Mouse (Mus musculus) liver, embryonic 16.5 days (tissue): ENCODE data around the gene Arhgap11a. TPM values are rescaled to one million over a fixed set of nuclear protein-coding genes. Genes with fewer than 3 reads are reported as not detected.

Experiments used
- ATAC-seq: fragments of 200-750 bp; cut with Nextera tagmentation; 2 replicates; pipeline ENCODE4 v1.8.0; 2017; ENCODE audit warnings: low read depth, mild to moderate bottlenecking, moderate number of reproducible peaks, moderate library complexity
- H3K27ac ChIP-seq: fragments of 300-500 bp; sonication (generic); 2 replicates; pipeline ENCODE4 v1.5.1; 2014; ENCODE audit warnings: mild to moderate bottlenecking, low read length
- H3K27me3 ChIP-seq: fragments of 300-500 bp; sonication (generic); 2 replicates; pipeline ENCODE4 v1.6.1; 2014; ENCODE audit warnings: low read depth, low read length, mixed read lengths; ENCODE audit not compliant: control insufficient read depth, insufficient read depth
- H3K36me3 ChIP-seq: fragments of 300-500 bp; sonication (generic); 2 replicates; pipeline ENCODE4 v1.6.1; 2014; ENCODE audit warnings: mild to moderate bottlenecking; ENCODE audit not compliant: control insufficient read depth, insufficient read depth
- H3K4me1 ChIP-seq: fragments of 300-500 bp; sonication (generic); 2 replicates; pipeline ENCODE4 v1.6.1; 2014; ENCODE audit warnings: low read depth, low read length, mixed read lengths; ENCODE audit not compliant: control insufficient read depth
- H3K4me2 ChIP-seq: fragments of 300-500 bp; sonication (generic); 2 replicates; pipeline ENCODE4 v1.6.1; 2014; ENCODE audit warnings: low read depth, low read length, mixed read lengths
- H3K4me3 ChIP-seq: fragments of 300-500 bp; sonication (generic); 2 replicates; pipeline ENCODE4 v1.5.1; 2014; ENCODE audit warnings: low read depth, mild to moderate bottlenecking, low read length
- H3K9ac ChIP-seq: fragments of 300-500 bp; sonication (generic); 2 replicates; pipeline ENCODE4 v1.6.1; 2014; ENCODE audit warnings: low read depth, low read length
- H3K9me3 ChIP-seq: fragments of 300-500 bp; sonication (generic); replicated peaks from 2 replicates; pipeline ENCODE4 v1.6.1; 2016; ENCODE audit warnings: low read length; ENCODE audit not compliant: control insufficient read depth
- WGBS: fragments of 180-500 bp; shearing (Covaris S2); extraction: QIAGEN DNeasy Blood & Tissue Kit; methylation state at CpG from one replicate; pipeline ENCODE4 v1.1.7; 2014; ENCODE audit not compliant: insufficient replicate concordance; 5-methylcytosine and 5-hydroxymethylcytosine counted together
- polyA plus RNA-seq: library from polyadenylated mRNA; unstranded; fragments of >200 nt; fragmentation: Nextera tagmentation; extraction: Ambion mirVana; gene quantifications from 2 replicates; pipeline ENCODE4 v1.2.1, GENCODE M21; 2015

The Arhgap11a gene
- polyA plus RNA-seq, 1 experiment from 2014 or later = 17.0 TPM

GRCm38 (mm10) chr2:113800846-113801245 lies 47.6 kb downstream of the Arhgap11a start:
- no peaks in the 10 kb centered on the region for H3K27me3 ChIP-seq
- 66% methylated on average over 5 of the region's 5 CpGs for WGBS
- no peak overlapping the region for H3K4me3 ChIP-seq
- no peaks in the 10 kb centered on the region for H3K9me3 ChIP-seq
- ATAC-seq = no peak
- no peaks in the 10 kb centered on the region for H3K36me3 ChIP-seq
- no peak overlapping the region for H3K4me2 ChIP-seq
- H3K27ac ChIP-seq = no peak overlapping the region
- H3K9ac ChIP-seq = no peak overlapping the region
- H3K4me1 ChIP-seq = no peaks in the 10 kb centered on the region

- Histone ChIP-seq H3K9ac (no peak overlapping the region), H3K9me3 (no peaks in the 10 kb centered on the region), H3K36me3 (no peaks in the 10 kb centered on the region), H3K27ac (no peak overlapping the region), H3K4me1 (no peaks in the 10 kb centered on the region), H3K4me2 (no peak overlapping the region), H3K27me3 (no peaks in the 10 kb centered on the region), H3K4me3 (no peak overlapping the region)
- 71% methylated on average over 13 of the region's 13 CpGs for WGBS
- ATAC-seq = no peak
Observed at GRCm38 (mm10) chr2:113798605-113799004, 49.9 kb downstream of the Arhgap11a start.

- Histone ChIP-seq H3K9me3 (no peaks in the 10 kb centered on the region), H3K4me3 (no peak overlapping the region), H3K9ac (no peak overlapping the region), H3K4me2 (no peak overlapping the region), H3K27ac (no peak overlapping the region), H3K36me3 (no peaks in the 10 kb centered on the region), H3K4me1 (no peaks in the 10 kb centered on the region), H3K27me3 (no peaks in the 10 kb centered on the region)
- no peak for ATAC-seq
- WGBS = 67% methylated on average over 4 of the region's 4 CpGs
Observed at GRCm38 (mm10) chr2:113795186-113795585, 53.3 kb downstream of the Arhgap11a start.

GRCm38 (mm10) chr2:113793521-113793920 lies 54.9 kb downstream of the Arhgap11a start:
- 61% methylated on average over 3 of the region's 3 CpGs for WGBS
- Histone ChIP-seq H3K4me3 (no peak overlapping the region), H3K9ac (no peak overlapping the region), H3K4me2 (no peak overlapping the region), H3K4me1 (no peaks in the 10 kb centered on the region), H3K9me3 (no peaks in the 10 kb centered on the region), H3K27me3 (no peaks in the 10 kb centered on the region), H3K27ac (no peak overlapping the region), H3K36me3 (no peaks in the 10 kb centered on the region)
- ATAC-seq = no peak

- WGBS = 61% methylated on average over 4 of the region's 4 CpGs
- ATAC-seq = no peak
- H3K9me3 ChIP-seq = no peaks in the 10 kb centered on the region
Observed at GRCm38 (mm10) chr2:113788821-113789387, 59.6 kb downstream of the Arhgap11a start.

GRCm38 (mm10) chr2:113787882-113788281 lies 60.6 kb downstream of the Arhgap11a start:
- H3K27me3 ChIP-seq = no peaks in the 10 kb centered on the region
- H3K4me2 ChIP-seq = no peak overlapping the region
- ATAC-seq = no peak
- no peaks in the 10 kb centered on the region for H3K36me3 ChIP-seq
- no peak overlapping the region for H3K4me3 ChIP-seq
- no peaks in the 10 kb centered on the region for H3K4me1 ChIP-seq
- H3K9me3 ChIP-seq = no peaks in the 10 kb centered on the region
- WGBS = 63% methylated on average over 4 of the region's 4 CpGs
- H3K27ac ChIP-seq = no peak overlapping the region
- no peak overlapping the region for H3K9ac ChIP-seq

More at GRCm38 (mm10) chr2:113788821-113789387, 59.6 kb downstream of the Arhgap11a start:
- no peaks in the 10 kb centered on the region for H3K4me1 ChIP-seq
- H3K27ac ChIP-seq = no peak overlapping the region
- H3K36me3 ChIP-seq = no peaks in the 10 kb centered on the region
- H3K4me3 ChIP-seq = no peak overlapping the region
- no peaks in the 10 kb centered on the region for H3K27me3 ChIP-seq
- no peak overlapping the region for H3K4me2 ChIP-seq
- no peak overlapping the region for H3K9ac ChIP-seq

- Histone ChIP-seq H3K9ac (no peak overlapping the region), H3K36me3 (no peaks in the 10 kb centered on the region), H3K27me3 (no peaks in the 10 kb centered on the region), H3K4me3 (no peak overlapping the region), H3K4me2 (no peak overlapping the region), H3K9me3 (no peaks in the 10 kb centered on the region), H3K4me1 (no peaks in the 10 kb centered on the region), H3K27ac (no peak overlapping the region)
- WGBS = 37% methylated on average over 3 of the region's 3 CpGs
- no peak for ATAC-seq
Observed at GRCm38 (mm10) chr2:113784851-113785250, 63.6 kb downstream of the Arhgap11a start.

GRCm38 (mm10) chr2:113781521-113781920 lies 66.9 kb downstream of the Arhgap11a start:
- Histone ChIP-seq H3K27me3 (no peaks in the 10 kb centered on the region), H3K4me2 (no peak overlapping the region), H3K9ac (no peak overlapping the region), H3K27ac (no peak overlapping the region), H3K4me3 (no peak overlapping the region), H3K36me3 (no peaks in the 10 kb centered on the region), H3K4me1 (no peaks in the 10 kb centered on the region), H3K9me3 (no peaks in the 10 kb centered on the region)
- WGBS = 47% methylated on average over 4 of the region's 4 CpGs
- ATAC-seq = no peak
